Mouse (Mus musculus) cortical plate, adult 2 months (tissue): ENCODE results near the gene Tubb4a. TPM values are rescaled to one million over a fixed set of nuclear protein-coding genes. Genes with fewer than 3 reads are reported as not detected.
"Not testable (repeated sequence)": the region's sequence is repeated elsewhere in the genome, so short reads cannot be mapped to it uniquely, and the experiment has no call there.

ENCODE experiments used
- H3K27ac ChIP-seq: fragments of 200-500 bp; 2 replicates; pipeline ENCODE4 v1.5.1; 2012; ENCODE audit warnings: low read length, control low read depth, inconsistent platforms; ENCODE audit not compliant: insufficient read depth
- H3K4me1 ChIP-seq: fragments of 200-500 bp; 2 replicates; pipeline ENCODE4 v1.6.1; 2011; ENCODE audit warnings: low read length; ENCODE audit not compliant: control insufficient read depth, insufficient read depth
- H3K4me3 ChIP-seq: fragments of 200-500 bp; 2 replicates; pipeline ENCODE4 v1.5.1; 2011; ENCODE audit warnings: mild to moderate bottlenecking, low read length, control low read depth; ENCODE audit not compliant: insufficient read depth
- CTCF ChIP-seq: fragments of 200-500 bp; IDR thresholded peaks from 2 replicates; pipeline ENCODE4 v1.5.1; 2011; ENCODE audit warnings: mild to moderate bottlenecking, control low read depth, low read length; ENCODE audit not compliant: insufficient read depth; ENCODE audit errors: extremely low read depth
- POLR2A ChIP-seq: fragments of 200-500 bp; IDR thresholded peaks from 2 replicates; pipeline ENCODE4 v1.6.1; 2011; ENCODE audit warnings: mild to moderate bottlenecking, low read length, control low read depth; ENCODE audit not compliant: insufficient read depth; ENCODE audit errors: extremely low read depth
- polyA plus RNA-seq: library from polyadenylated mRNA; depleted of rRNA; stranded (reverse); fragments of >200 nt; gene quantifications from 2 replicates; pipeline ENCODE4 v1.2.3, GENCODE M21; 2012; rRNA removed

Gene Tubb4a
- polyA plus RNA-seq: 597 and 680 TPM in 2 replicates

DNA sequence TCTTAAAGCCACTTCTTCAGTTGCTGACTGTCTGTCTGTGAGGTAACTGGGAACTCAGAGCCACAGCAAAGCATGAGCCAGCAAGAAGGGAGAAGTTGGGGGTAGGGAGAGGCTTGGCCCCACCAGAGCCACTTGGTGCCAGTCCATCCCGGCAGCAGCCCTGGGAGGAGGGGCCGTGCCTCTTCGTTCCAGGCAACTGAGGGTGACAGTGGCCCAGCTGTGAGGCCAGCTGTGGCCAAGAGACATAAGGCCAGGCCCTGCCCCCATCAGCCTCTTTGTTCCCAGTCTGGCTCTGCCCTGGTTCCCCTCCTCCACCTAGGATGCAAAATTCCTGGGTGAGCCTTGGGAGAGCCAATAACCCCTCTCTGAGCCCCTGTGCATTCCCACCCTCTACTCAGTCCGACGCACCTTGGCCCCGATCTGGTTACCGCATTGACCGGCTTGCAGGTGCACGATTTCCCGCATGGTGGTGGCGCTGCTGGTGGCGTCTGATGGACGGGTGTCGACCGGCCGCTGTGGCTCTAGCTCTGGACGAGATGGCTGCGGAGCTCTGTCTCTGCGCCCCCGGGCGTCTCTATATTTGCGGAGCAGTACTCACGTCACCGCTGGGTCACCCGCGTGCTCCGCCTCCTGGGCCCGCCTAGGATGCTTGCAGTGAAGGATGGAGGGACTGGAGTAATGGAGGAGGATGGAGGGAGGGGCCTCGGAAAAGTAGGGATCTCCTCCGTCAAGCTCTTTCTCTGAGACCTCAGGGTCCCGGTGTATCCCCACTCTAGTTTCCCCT, at the start of gene Tubb4a:
Gene Tubb4a, minus strand, starts transcription at position 734 of the 784 bp plus-strand sequence.
- TF ChIP-seq POLR2A: peak; percentile 96
- TF ChIP-seq CTCF: no peak
- Histone ChIP-seq H3K4me3 (peak within 1 kb of the TSS; percentile 96), H3K4me1 (peaks cover 4% of the 10 kb centered on the region; the same call in 1 of the 2 replicates), H3K27ac (peak within 1 kb of the TSS; percentile 97)

DNA sequence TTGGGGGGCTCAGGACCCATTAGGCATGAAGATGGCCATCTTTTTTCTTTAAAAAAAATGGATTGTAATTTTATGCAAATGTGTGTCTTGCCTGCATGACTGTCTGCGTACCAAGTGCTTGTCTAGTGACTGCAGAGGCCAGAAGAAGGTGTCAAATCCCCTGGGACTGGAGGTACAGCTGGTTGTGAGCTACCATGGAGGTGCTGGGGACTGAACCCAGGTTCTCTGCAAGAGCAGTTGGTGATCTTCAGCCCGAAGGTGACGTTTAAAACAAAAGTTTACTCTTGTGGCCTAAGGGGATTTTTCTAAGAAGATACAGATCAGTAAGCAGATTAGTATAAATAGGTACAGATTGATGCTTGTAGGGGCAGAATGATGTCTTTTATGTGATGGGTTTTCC, 48.1 kb upstream of the Tubb4a start:
- no peaks in the 10 kb centered on the region for H3K4me1 ChIP-seq
- TF ChIP-seq POLR2A (no peak), CTCF (no peak)
- H3K4me3 ChIP-seq: no peak overlapping the region
- no peak overlapping the region for H3K27ac ChIP-seq

DNA sequence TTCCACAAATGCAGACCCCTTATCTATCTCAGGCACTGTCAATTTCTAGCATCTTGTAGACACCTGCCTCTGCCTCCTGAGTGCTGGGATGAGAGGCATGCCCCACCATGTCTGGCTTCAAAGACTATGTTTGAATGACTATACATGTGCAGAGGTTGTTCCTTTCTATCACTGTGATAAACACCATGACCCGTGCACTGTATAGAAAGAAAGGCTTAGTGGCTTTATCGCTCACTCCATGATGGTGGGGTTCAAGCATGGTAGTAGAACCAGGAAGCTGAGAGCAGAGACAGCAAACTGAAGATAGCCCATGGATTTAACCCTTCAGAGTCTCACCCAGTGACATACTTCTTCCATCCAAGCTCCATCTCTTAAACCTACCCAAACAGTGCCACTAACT, 47.1 kb upstream of the Tubb4a start:
- TF ChIP-seq POLR2A: no peak
- no peak for TF ChIP-seq CTCF
- no peak overlapping the region for H3K4me3 ChIP-seq
- no peaks in the 10 kb centered on the region for H3K4me1 ChIP-seq
- H3K27ac ChIP-seq: no peak overlapping the region

DNA sequence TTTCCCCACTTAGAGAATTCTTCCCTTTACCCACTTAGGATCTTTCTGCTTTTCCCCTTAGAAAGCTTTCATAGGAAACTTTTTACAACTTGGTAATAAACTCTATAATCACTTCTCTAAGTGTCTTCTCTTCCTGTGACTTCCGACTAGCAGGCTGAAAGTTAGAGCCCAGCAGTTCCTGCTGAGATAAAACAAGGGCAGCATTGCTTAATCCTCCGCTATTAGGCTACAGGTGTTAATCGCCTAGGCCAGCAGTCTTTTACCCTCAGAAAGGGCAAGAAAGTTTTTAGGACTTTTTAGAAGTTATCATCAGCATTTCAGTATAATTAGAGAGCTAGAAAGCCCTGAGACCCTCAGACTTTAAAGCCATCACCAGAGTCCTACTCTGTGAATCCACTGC, 46.4 kb upstream of the Tubb4a start:
- not testable (repeated sequence) for H3K4me1 ChIP-seq, H3K4me3 ChIP-seq, H3K27ac ChIP-seq

DNA sequence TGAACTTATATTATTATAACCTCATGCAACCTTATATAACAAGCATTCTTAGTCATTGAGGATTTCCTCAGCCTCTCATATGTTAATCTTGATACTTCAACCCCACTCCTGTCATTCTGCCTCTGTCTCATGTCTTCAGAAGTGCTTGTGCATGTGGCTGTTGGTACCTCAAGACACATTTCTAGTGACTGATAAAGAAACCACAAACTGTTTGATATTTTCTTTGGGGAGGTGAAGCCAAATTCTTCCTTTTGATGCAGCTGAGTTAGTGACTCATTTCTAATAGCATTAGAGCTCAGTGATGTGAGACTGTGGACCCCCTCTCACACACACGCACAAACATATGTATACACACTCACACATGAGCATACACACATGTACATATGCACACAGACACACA, 44.2 kb upstream of the Tubb4a start:
- no peak for TF ChIP-seq POLR2A
- TF ChIP-seq CTCF: no peak
- H3K4me3 ChIP-seq: no peak overlapping the region

DNA sequence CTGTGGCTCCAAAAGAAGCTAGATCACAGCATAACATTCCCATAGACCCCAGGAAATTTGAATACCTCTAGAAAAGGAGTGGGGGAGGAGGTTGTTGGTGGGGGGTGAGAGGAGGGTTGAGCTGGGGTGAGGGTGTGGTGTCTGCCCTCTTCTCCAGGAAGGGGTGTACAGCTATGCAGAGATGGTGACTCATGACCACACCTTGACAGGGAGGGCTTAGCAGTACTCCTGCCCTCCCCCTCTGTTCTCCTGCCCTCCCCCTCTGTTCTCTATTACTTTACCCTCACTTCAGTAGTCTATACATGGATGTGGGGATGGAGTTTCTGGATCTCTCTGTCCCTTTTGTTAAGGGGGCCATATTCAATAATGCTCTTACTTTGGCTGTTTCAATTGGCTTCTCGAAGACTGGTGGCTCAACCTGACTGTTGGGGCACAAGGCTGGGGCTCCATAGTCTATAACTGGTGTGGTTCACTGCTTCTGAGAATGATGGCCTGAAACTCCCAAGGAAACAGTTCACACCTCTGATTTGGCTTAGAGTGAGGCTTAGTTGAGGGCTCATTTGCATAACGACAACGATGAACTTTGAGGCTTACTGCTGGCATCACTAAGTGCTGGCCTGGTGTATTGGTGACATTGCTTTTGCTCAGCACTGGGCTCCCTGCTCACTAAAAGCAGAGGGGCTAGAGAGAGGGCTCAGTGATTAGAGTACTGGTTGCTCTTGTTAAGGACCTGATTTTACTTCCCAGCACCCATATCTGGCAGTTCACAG, 38.5 kb upstream of the Tubb4a start:
- Histone ChIP-seq H3K27ac (no peak overlapping the region), H3K4me3 (no peak overlapping the region), H3K4me1 (no peaks in the 10 kb centered on the region)
- no peak for TF ChIP-seq CTCF
- no peak for TF ChIP-seq POLR2A

More for the DNA sequence above, 44.2 kb upstream of the Tubb4a start:
- Histone ChIP-seq H3K27ac (no peak overlapping the region), H3K4me1 (no peaks in the 10 kb centered on the region)

DNA sequence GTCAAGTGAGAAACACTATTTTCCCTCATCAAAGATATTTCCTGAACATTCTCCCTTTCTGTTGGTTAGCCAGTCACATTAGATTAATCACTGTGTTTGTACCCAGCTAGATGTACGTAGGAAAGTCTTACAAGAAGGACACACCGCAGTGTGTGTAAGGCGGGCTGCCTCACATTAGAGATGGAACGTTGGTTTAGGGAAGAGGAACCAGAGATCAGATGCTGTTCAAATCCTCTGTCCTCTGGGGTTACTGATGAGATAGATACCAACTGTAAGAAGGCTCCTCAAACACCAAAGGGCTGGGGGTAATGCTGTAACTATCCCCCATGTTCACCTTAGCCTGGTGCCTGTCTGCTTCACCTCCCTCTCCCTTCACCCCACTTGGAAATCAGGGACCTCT, 37.2 kb upstream of the Tubb4a start:
- no peak overlapping the region for H3K4me3 ChIP-seq
- TF ChIP-seq CTCF (no peak), POLR2A (no peak)
- H3K27ac ChIP-seq: no peak overlapping the region
- H3K4me1 ChIP-seq: no peaks in the 10 kb centered on the region

DNA sequence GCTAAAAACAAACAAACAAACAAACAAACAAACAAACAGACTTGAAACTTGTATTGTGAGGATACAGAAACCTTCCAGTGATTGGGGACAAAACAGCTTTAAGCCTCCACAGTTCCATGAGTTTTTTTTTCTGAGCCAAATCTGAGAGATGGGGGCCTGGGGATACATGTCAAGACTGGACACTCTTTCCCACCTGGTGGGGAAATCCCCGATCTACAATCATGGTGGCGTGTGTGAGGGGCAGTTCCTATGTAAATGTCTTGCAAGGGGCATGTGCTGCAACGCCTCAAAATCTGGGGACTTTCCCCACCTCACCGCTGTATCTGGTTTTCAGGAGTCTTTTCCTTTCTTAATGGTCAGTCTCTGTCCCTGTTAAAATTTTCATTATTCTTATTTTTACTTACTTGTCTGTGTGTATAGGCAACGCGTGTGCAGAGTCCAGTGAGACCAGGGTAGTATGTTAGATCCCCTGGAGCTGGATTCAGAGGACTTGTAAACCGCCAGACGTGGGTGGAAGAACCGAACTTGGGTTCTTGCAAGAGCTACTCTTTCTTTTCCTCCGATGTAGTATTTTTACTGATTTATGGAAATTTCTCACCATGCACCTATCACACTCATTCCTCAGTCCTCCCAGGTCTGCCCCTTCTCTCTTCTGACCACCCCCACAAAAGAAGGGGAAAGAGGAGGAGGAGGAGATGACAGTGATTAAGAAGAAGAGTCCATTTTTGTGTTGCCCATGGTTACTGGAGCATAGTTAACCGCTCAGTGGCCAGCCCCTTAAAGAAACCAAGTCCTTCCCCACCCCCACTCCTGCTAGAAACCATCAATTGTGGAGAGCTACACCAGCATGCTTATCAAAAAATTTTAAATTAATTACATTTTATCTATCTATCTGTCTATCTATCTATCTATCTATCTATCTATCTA, 35.9 kb upstream of the Tubb4a start:
- Histone ChIP-seq H3K4me1 (no peaks in the 10 kb centered on the region), H3K27ac (no peak overlapping the region), H3K4me3 (no peak overlapping the region)
- TF ChIP-seq CTCF (no peak), POLR2A (no peak)

DNA sequence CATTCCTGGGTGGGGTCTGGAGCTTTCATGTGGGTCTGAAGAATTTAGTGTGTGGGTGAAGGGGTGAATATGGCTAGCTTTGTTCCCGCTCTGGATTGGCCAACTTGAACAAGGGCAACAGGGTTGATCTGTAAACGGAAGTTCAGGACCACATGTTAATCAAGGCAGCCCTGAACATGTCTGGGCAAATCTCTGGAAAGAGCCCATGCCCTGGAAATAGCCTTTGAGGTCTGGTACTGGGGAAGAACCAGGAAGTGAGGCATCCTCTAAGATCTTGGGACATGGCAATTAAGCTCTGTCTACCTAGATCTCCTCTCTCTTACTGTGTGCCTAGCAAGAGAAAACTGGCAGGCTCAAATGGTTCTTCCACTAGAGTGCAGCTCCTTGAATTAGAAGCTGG, 34.3 kb upstream of the Tubb4a start:
- no peak overlapping the region for H3K4me3 ChIP-seq
- TF ChIP-seq CTCF: no peak
- TF ChIP-seq POLR2A: no peak
- no peaks in the 10 kb centered on the region for H3K4me1 ChIP-seq
- H3K27ac ChIP-seq: no peak overlapping the region
